Mouse (Mus musculus) macrophage (primary cell): ENCODE measurements around the gene 4833439L19Rik. TPM values are rescaled to one million over a fixed set of nuclear protein-coding genes. Genes with fewer than 3 reads are reported as not detected.
A peak's percentile ranks its signal among the peaks of the same experiment; 100 is the strongest.

ENCODE experiments used
- H3K27ac ChIP-seq: fragments of 350-480 bp; formaldehyde crosslinking; 2 replicates; pipeline ENCODE4 v1.9.0; 2021
- H3K36me3 ChIP-seq: fragments of 350-480 bp; formaldehyde crosslinking; 2 replicates; pipeline ENCODE4 v1.9.0; 2021; ENCODE audit errors: inconsistent target
- H3K4me3 ChIP-seq: fragments of 350-480 bp; formaldehyde crosslinking; 2 replicates; pipeline ENCODE4 v1.9.0; 2021; ENCODE audit errors: inconsistent target
- H3K79me2 ChIP-seq: fragments of 350-480 bp; formaldehyde crosslinking; 2 replicates; pipeline ENCODE4 v1.9.0; 2021; ENCODE audit errors: inconsistent target
- WGBS: methylation state at CpG from one replicate; pipeline ENCODE4 v1.1.7; 2026; ENCODE audit warnings: inconsistent platforms; ENCODE audit not compliant: missing documents; 5-methylcytosine and 5-hydroxymethylcytosine counted together
- polyA plus RNA-seq: library from polyadenylated mRNA; stranded (reverse); fragments of 250-400 nt; gene quantifications from 3 replicates; pipeline ENCODE4 v1.2.4, GENCODE M21; 2018; ENCODE audit warnings: inconsistent platforms

The 4833439L19Rik gene
- polyA plus RNA-seq, 1 experiment from 2014 or later, result 57.6 TPM

GRCm38 (mm10) chr13:54521181-54521580 is 44.1 kb downstream of the 4833439L19Rik start:
- H3K27ac ChIP-seq, result no peak overlapping the region
- no peaks in the 10 kb centered on the region for H3K36me3 ChIP-seq
- no peaks in the 10 kb centered on the region for H3K79me2 ChIP-seq
- no peak overlapping the region for H3K4me3 ChIP-seq

- WGBS, result 85% methylated on average over 4 of the region's 4 CpGs
- Histone ChIP-seq H3K27ac (no peak overlapping the region), H3K36me3 (no peaks in the 10 kb centered on the region), H3K4me3 (no peak overlapping the region), H3K79me2 (no peaks in the 10 kb centered on the region)
These were observed 45.0 kb downstream of the 4833439L19Rik start for GRCm38 (mm10) chr13:54520221-54520620.

- no peak overlapping the region for H3K27ac ChIP-seq
- no peaks in the 10 kb centered on the region for H3K79me2 ChIP-seq
- WGBS, result 100% methylated on average over 1 of the region's 1 CpGs
- H3K4me3 ChIP-seq, result no peak overlapping the region
- no peaks in the 10 kb centered on the region for H3K36me3 ChIP-seq
These were observed 59.3 kb downstream of the 4833439L19Rik start for GRCm38 (mm10) chr13:54505920-54506319.

- peak overlapping the region; percentile 27 for H3K4me3 ChIP-seq
- no peaks in the 10 kb centered on the region for H3K36me3 ChIP-seq
- WGBS, result 63% methylated on average over 7 of the region's 7 CpGs
- H3K27ac ChIP-seq, result no peak overlapping the region
- no peaks in the 10 kb centered on the region for H3K79me2 ChIP-seq
These were observed 60.5 kb downstream of the 4833439L19Rik start for GRCm38 (mm10) chr13:54504611-54505260.

- no peaks in the 10 kb centered on the region for H3K36me3 ChIP-seq
- H3K27ac ChIP-seq, result no peak within 1 kb of the TSS
- WGBS, result 1% methylated on average over 103 of the region's 105 CpGs
- peak within 1 kb of the TSS; percentile 31 for H3K4me3 ChIP-seq
- no peaks in the 10 kb centered on the region for H3K79me2 ChIP-seq
These were observed 61.4 kb downstream of the 4833439L19Rik start, which contains the start of gene Simc1 for GRCm38 (mm10) chr13:54503604-54504521. Simc1 (plus strand) TSS chr13:54503779.

GRCm38 (mm10) chr13:54503278-54503603 is 62.0 kb downstream of the 4833439L19Rik start:
- H3K79me2 ChIP-seq, result no peaks in the 10 kb centered on the region
- H3K36me3 ChIP-seq, result no peaks in the 10 kb centered on the region
- H3K4me3 ChIP-seq, result peak overlapping the region; percentile 31; the same call in 1 of the 2 replicates
- 9% methylated on average over 14 of the region's 14 CpGs for WGBS
- no peak overlapping the region for H3K27ac ChIP-seq

GRCm38 (mm10) chr13:54501957-54502690 is 63.1 kb downstream of the 4833439L19Rik start:
- Histone ChIP-seq H3K27ac (no peak overlapping the region), H3K36me3 (no peaks in the 10 kb centered on the region), H3K4me3 (no peak overlapping the region), H3K79me2 (no peaks in the 10 kb centered on the region)
- WGBS, result 65% methylated on average over 3 of the region's 3 CpGs

GRCm38 (mm10) chr13:54501352-54501751 is 63.9 kb downstream of the 4833439L19Rik start:
- no peaks in the 10 kb centered on the region for H3K36me3 ChIP-seq
- no peak overlapping the region for H3K4me3 ChIP-seq
- H3K79me2 ChIP-seq, result no peaks in the 10 kb centered on the region
- H3K27ac ChIP-seq, result no peak overlapping the region
- 81% methylated on average over 2 of the region's 2 CpGs for WGBS

Other genes with a start within 250 kb of the 4833439L19Rik start
- not detected in 3 replicates for gene Cplx2, start 194.1 kb downstream of the 4833439L19Rik start, polyA plus RNA-seq
- 12.0 to 20.4 TPM (median 17.5 TPM) in 3 replicates for gene Thoc3, start 96.6 kb downstream of the 4833439L19Rik start, polyA plus RNA-seq
- 2.8 to 7.0 TPM (median 4.7 TPM) in 3 replicates for gene Simc1, start 61.7 kb downstream of the 4833439L19Rik start, polyA plus RNA-seq
- gene Arl10, start 9.6 kb upstream of the 4833439L19Rik start, polyA plus RNA-seq, result 9.2 to 23.9 TPM (median 19.0 TPM) in 3 replicates
- gene Nop16, start 24.7 kb upstream of the 4833439L19Rik start, polyA plus RNA-seq, result 17.0 to 43.5 TPM (median 34.3 TPM) in 3 replicates
- 73.7 to 134 TPM (median 97.0 TPM) in 3 replicates for gene Higd2a, start 24.8 kb upstream of the 4833439L19Rik start, polyA plus RNA-seq
- 24.7 to 63.7 TPM (median 59.0 TPM) in 3 replicates for gene Cltb, start 45.9 kb upstream of the 4833439L19Rik start, polyA plus RNA-seq
- gene Faf2, start 56.3 kb upstream of the 4833439L19Rik start, polyA plus RNA-seq, result 29.7 to 65.4 TPM (median 34.7 TPM) in 3 replicates
- gene Rnf44, start 128.5 kb upstream of the 4833439L19Rik start, polyA plus RNA-seq, result 62.2 to 71.1 TPM (median 68.0 TPM) in 3 replicates
- gene Cdhr2, start 136.0 kb upstream of the 4833439L19Rik start, polyA plus RNA-seq, result not detected in 3 replicates
- not detected in 3 replicates for gene Gprin1, start 184.4 kb upstream of the 4833439L19Rik start, polyA plus RNA-seq
- gene Sncb, start 201.2 kb upstream of the 4833439L19Rik start, polyA plus RNA-seq, result not detected in 3 replicates
- not detected in 3 replicates for gene Eif4e1b, start 218.6 kb upstream of the 4833439L19Rik start, polyA plus RNA-seq
- gene Tspan17, start 223.9 kb upstream of the 4833439L19Rik start, polyA plus RNA-seq, result 17.2 to 33.2 TPM (median 27.1 TPM) in 3 replicates